Mouse (Mus musculus): ENCODE results near the gene Med11.

GRCm38 (mm10) chr11:70441882-70442281, 9.8 kb upstream of the Med11 start:
- TF ChIP-seq POLR2A (IDR thresholded peaks at IDR 0.05; ENCODE audit: insufficient read length, low read depth) = no peak
- no peak for TF ChIP-seq POLR2AphosphoS2 (IDR thresholded peaks at IDR 0.05; ENCODE audit: insufficient read length, low read depth)
- no peak for TF ChIP-seq MYOD1 (IDR thresholded peaks at IDR 0.05; ENCODE audit: control insufficient read depth in 1 of 3, insufficient read length in 2 of 3, low read depth in 2 of 3)
- TF ChIP-seq MAX (IDR thresholded peaks at IDR 0.05; ENCODE audit: low read depth) = no peak
- TF ChIP-seq CEBPB (IDR thresholded peaks at IDR 0.05; ENCODE audit: insufficient read depth, poor library complexity, severe bottlenecking) = no peak
- TF ChIP-seq E2F4 (IDR thresholded peaks at IDR 0.05; ENCODE audit: insufficient read depth) = no peak
